Mouse (Mus musculus) limb, embryonic 10.5 days (tissue): Measurements from ENCODE around the gene Rnf103. TPM values are rescaled to one million over a fixed set of nuclear protein-coding genes. Genes with fewer than 3 reads are reported as not detected.

Source experiments
- polyA plus RNA-seq: library from polyadenylated mRNA; unstranded; fragments of >200 nt; fragmentation: Nextera tagmentation; extraction: Ambion mirVana; gene quantifications from 2 replicates; pipeline ENCODE4 v1.2.1, GENCODE M21; 2016

The Rnf103 gene
- polyA plus RNA-seq, 1 experiment from 2014 or later: 10.9 TPM

Other genes with a start within 250 kb of the Rnf103 start
- 27.0 and 32.0 TPM in 2 replicates for gene Krcc1, start 222.2 kb upstream of the Rnf103 start, polyA plus RNA-seq
- 0.24 and 0.35 TPM in 2 replicates for gene Smyd1, start 171.7 kb upstream of the Rnf103 start, polyA plus RNA-seq
- gene Cd8b1, start 171.1 kb upstream of the Rnf103 start, polyA plus RNA-seq: 0.19 TPM in 1 of 2 replicates, not detected in the other
- gene Cd8a, start 120.5 kb upstream of the Rnf103 start, polyA plus RNA-seq: not detected in 2 replicates
- 12.5 and 15.5 TPM in 2 replicates for gene Rmnd5a, start 53.3 kb upstream of the Rnf103 start, polyA plus RNA-seq
- 44.7 and 49.1 TPM in 2 replicates for gene Chmp3, start 49.9 kb downstream of the Rnf103 start, polyA plus RNA-seq
- 55.7 and 69.4 TPM in 2 replicates for gene Kdm3a, start 139.1 kb downstream of the Rnf103 start, polyA plus RNA-seq
- gene Reep1, start 213.7 kb downstream of the Rnf103 start, polyA plus RNA-seq: 7.3 and 7.8 TPM in 2 replicates